Mouse (Mus musculus): ENCODE results near the gene Klhl3. TPM values are rescaled to one million over a fixed set of nuclear protein-coding genes. Genes with fewer than 3 reads are reported as not detected.
A peak's percentile ranks its signal among the peaks of the same experiment; 100 is the strongest.

The Klhl3 gene
- 0.79 and 0.91 TPM in 2 replicates for polyA plus RNA-seq (2015; fragmentation: Nextera tagmentation; extraction: Ambion mirVana)

- peak within 1 kb of the TSS; percentile 51 for H3K9ac ChIP-seq
- peaks cover 54% of the 10 kb centered on the region for H3K27me3 ChIP-seq
- H3K36me3 ChIP-seq = no peaks in the 10 kb centered on the region
- H3K4me1 ChIP-seq (replicated peaks) = peaks cover 19% of the 10 kb centered on the region
- ATAC-seq (ENCODE audit: low read depth) = 0 out of 2 replicates have a peak, but pooled peaks have one; percentile 27
- no peak for DNase-seq
- H3K9me3 ChIP-seq (replicated peaks) = no peaks in the 10 kb centered on the region
- 2% methylated on average over 35 of the region's 35 CpGs for WGBS (ENCODE audit: insufficient replicate concordance)
- H3K27ac ChIP-seq = no peak within 1 kb of the TSS
- H3K4me3 ChIP-seq (replicated peaks) = peak within 1 kb of the TSS; percentile 51
- peak within 1 kb of the TSS; percentile 67 for H3K4me2 ChIP-seq
Observed at GRCm38 (mm10) chr13:58113061-58113900, at the start of gene Klhl3. Klhl3 (minus strand) TSS chr13:58113592.

- no peak for DNase-seq
- Histone ChIP-seq H3K27ac (no peak overlapping the region), H3K4me3 (replicated peaks) (no peak overlapping the region), H3K27me3 (no peaks in the 10 kb centered on the region), H3K4me2 (no peak overlapping the region), H3K9me3 (replicated peaks) (no peaks in the 10 kb centered on the region), H3K9ac (no peak overlapping the region), H3K36me3 (peaks cover 35% of the 10 kb centered on the region), H3K4me1 (replicated peaks) (peaks cover 15% of the 10 kb centered on the region)
- 89% methylated on average over 15 of the region's 15 CpGs for WGBS (ENCODE audit: insufficient replicate concordance)
- no peak for ATAC-seq (ENCODE audit: low read depth)
Observed at GRCm38 (mm10) chr13:58160761-58161160, 47.4 kb upstream of the Klhl3 start.

- peaks cover 29% of the 10 kb centered on the region for H3K36me3 ChIP-seq
- peaks cover 15% of the 10 kb centered on the region for H3K4me1 ChIP-seq (replicated peaks)
- peak overlapping the region; percentile 83 for H3K4me3 ChIP-seq (replicated peaks)
- WGBS (ENCODE audit: insufficient replicate concordance) = 4% methylated on average over 16 of the region's 16 CpGs
- H3K27ac ChIP-seq = peak overlapping the region; percentile 75
- ATAC-seq (ENCODE audit: low read depth) (peak; percentile 63), DNase-seq (peak; percentile 81)
- H3K9ac ChIP-seq = peak overlapping the region; percentile 79
- peak overlapping the region; percentile 96 for H3K4me2 ChIP-seq
- H3K9me3 ChIP-seq (replicated peaks) = no peaks in the 10 kb centered on the region
- H3K27me3 ChIP-seq = no peaks in the 10 kb centered on the region
Observed at GRCm38 (mm10) chr13:58158099-58158912, 44.9 kb upstream of the Klhl3 start.

GRCm38 (mm10) chr13:58157447-58158098 lies 44.2 kb upstream of the Klhl3 start, which contains the start of gene Idnk:
Idnk (plus strand) TSS chr13:58157649.
- Histone ChIP-seq H3K9me3 (replicated peaks) (no peaks in the 10 kb centered on the region), H3K4me1 (replicated peaks) (peaks cover 15% of the 10 kb centered on the region), H3K4me2 (peak within 1 kb of the TSS; percentile 96), H3K9ac (peak within 1 kb of the TSS; percentile 79), H3K27ac (peak within 1 kb of the TSS; percentile 75), H3K4me3 (replicated peaks) (peak within 1 kb of the TSS; percentile 83), H3K36me3 (peaks cover 24% of the 10 kb centered on the region), H3K27me3 (no peaks in the 10 kb centered on the region)
- under 1% methylated on average over 30 of the region's 30 CpGs for WGBS (ENCODE audit: insufficient replicate concordance)
- DNase-seq (peak; percentile 87), ATAC-seq (ENCODE audit: low read depth) (peak; percentile 90)

GRCm38 (mm10) chr13:58157036-58157435 lies 43.6 kb upstream of the Klhl3 start:
- Histone ChIP-seq H3K4me2 (peak overlapping the region; percentile 96), H3K4me3 (replicated peaks) (peak overlapping the region; percentile 83), H3K9ac (peak overlapping the region; percentile 79), H3K27ac (no peak overlapping the region), H3K9me3 (replicated peaks) (no peaks in the 10 kb centered on the region), H3K27me3 (no peaks in the 10 kb centered on the region), H3K36me3 (peaks cover 22% of the 10 kb centered on the region), H3K4me1 (replicated peaks) (peaks cover 15% of the 10 kb centered on the region)
- 10% methylated on average over 8 of the region's 8 CpGs for WGBS (ENCODE audit: insufficient replicate concordance)
- DNase-seq = peak; percentile 11
- peak; percentile 33 for ATAC-seq (ENCODE audit: low read depth)

- Histone ChIP-seq H3K9me3 (replicated peaks) (no peaks in the 10 kb centered on the region), H3K27me3 (no peaks in the 10 kb centered on the region), H3K36me3 (peaks cover 15% of the 10 kb centered on the region), H3K4me2 (no peak overlapping the region), H3K4me1 (replicated peaks) (peaks cover 15% of the 10 kb centered on the region), H3K27ac (no peak overlapping the region), H3K4me3 (replicated peaks) (no peak overlapping the region), H3K9ac (no peak overlapping the region)
- DNase-seq (no peak), ATAC-seq (ENCODE audit: low read depth) (no peak)
- WGBS (ENCODE audit: insufficient replicate concordance) = 63% methylated on average over 2 of the region's 2 CpGs
Observed at GRCm38 (mm10) chr13:58156031-58156430, 42.6 kb upstream of the Klhl3 start.

- 51% methylated on average over 11 of the region's 11 CpGs for whole genome bisulfite sequencing (ENCODE audit: insufficient replicate concordance)
- no peak overlapping the region for H3K4me2 ChIP-seq
- no peak overlapping the region for H3K27ac ChIP-seq
- ATAC-seq (ENCODE audit: low read depth) = no peak
- DNase-seq = no peak
- no peaks in the 10 kb centered on the region for H3K36me3 ChIP-seq
- no peak overlapping the region for H3K4me3 ChIP-seq (replicated peaks)
- peaks cover 6% of the 10 kb centered on the region for H3K27me3 ChIP-seq
- H3K4me1 ChIP-seq (replicated peaks) = peaks cover 21% of the 10 kb centered on the region
- no peaks in the 10 kb centered on the region; the same call in 1 of the 2 replicates for H3K9me3 ChIP-seq (replicated peaks)
- H3K9ac ChIP-seq = no peak overlapping the region
Observed at GRCm38 (mm10) chr13:58150442-58150841, 37.0 kb upstream of the Klhl3 start.

- H3K27ac ChIP-seq = no peak overlapping the region
- no peak overlapping the region for H3K4me3 ChIP-seq (replicated peaks)
- WGBS (ENCODE audit: insufficient replicate concordance) = 70% methylated on average over 3 of the region's 3 CpGs
- H3K27me3 ChIP-seq = peaks cover 6% of the 10 kb centered on the region
- H3K4me2 ChIP-seq = no peak overlapping the region
- H3K9me3 ChIP-seq (replicated peaks) = no peaks in the 10 kb centered on the region; the same call in 1 of the 2 replicates
- H3K4me1 ChIP-seq (replicated peaks) = peaks cover 21% of the 10 kb centered on the region
- no peak for ATAC-seq (ENCODE audit: low read depth)
- no peaks in the 10 kb centered on the region for H3K36me3 ChIP-seq
- no peak overlapping the region for H3K9ac ChIP-seq
- DNase-seq = no peak
Observed at GRCm38 (mm10) chr13:58149629-58150028, 36.2 kb upstream of the Klhl3 start.

- H3K4me3 ChIP-seq (replicated peaks) = peak overlapping the region; percentile 53
- peaks cover 6% of the 10 kb centered on the region for H3K27me3 ChIP-seq
- WGBS (ENCODE audit: insufficient replicate concordance) = 35% methylated on average over 5 of the region's 5 CpGs
- H3K4me2 ChIP-seq = peak overlapping the region; percentile 75
- no peaks in the 10 kb centered on the region for H3K36me3 ChIP-seq
- no peaks in the 10 kb centered on the region; the same call in 1 of the 2 replicates for H3K9me3 ChIP-seq (replicated peaks)
- ATAC-seq (ENCODE audit: low read depth) (0 out of 2 replicates have a peak, but pooled peaks have one; percentile 40), DNase-seq (no peak)
- peaks cover 21% of the 10 kb centered on the region for H3K4me1 ChIP-seq (replicated peaks)
- H3K27ac ChIP-seq = no peak overlapping the region
- peak overlapping the region; percentile 63 for H3K9ac ChIP-seq
Observed at GRCm38 (mm10) chr13:58149033-58149558, 35.7 kb upstream of the Klhl3 start.

GRCm38 (mm10) chr13:58148256-58148831 lies 35.0 kb upstream of the Klhl3 start:
- H3K27me3 ChIP-seq = peaks cover 6% of the 10 kb centered on the region
- peak; percentile 90 for ATAC-seq (ENCODE audit: low read depth)
- H3K9ac ChIP-seq = peak overlapping the region; percentile 63
- WGBS (ENCODE audit: insufficient replicate concordance) = 2% methylated on average over 17 of the region's 17 CpGs
- peak overlapping the region; percentile 75 for H3K4me2 ChIP-seq
- peaks cover 21% of the 10 kb centered on the region for H3K4me1 ChIP-seq (replicated peaks)
- H3K4me3 ChIP-seq (replicated peaks) = peak overlapping the region; percentile 53
- H3K27ac ChIP-seq = 0 out of 2 replicates have a peak overlapping the region, but pooled peaks have one; percentile 21
- DNase-seq = peak; percentile 68
- H3K36me3 ChIP-seq = no peaks in the 10 kb centered on the region
- no peaks in the 10 kb centered on the region; the same call in 1 of the 2 replicates for H3K9me3 ChIP-seq (replicated peaks)
